Comparison of ENCODE assay signal across 23 mouse cellular contexts in the genomic region with DNA sequence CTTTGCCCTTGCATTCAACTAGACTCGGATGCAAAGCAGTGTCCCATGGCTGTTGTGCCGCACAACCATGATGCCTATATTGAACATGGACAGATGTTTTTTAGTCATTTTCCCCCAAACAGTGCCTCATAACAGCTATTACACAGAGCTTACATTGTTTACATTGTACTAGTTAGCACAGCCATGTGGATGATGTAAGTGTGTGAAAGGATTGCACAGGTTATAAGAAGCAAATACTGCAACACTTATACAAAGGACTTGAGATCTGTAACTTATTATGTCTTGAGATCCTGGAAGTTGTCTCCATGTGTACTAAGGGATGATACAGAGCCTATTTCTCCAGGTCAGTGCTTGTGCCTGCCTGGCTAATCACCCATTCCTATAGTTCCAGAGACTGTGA. TPM values are rescaled to one million over a fixed set of nuclear protein-coding genes. Genes with fewer than 3 reads are reported as not detected.
A peak's percentile ranks its signal among the peaks of the same experiment; 100 is the strongest.
DNase-seq lines count a peak whose midpoint lies in the region; TF ChIP-seq lines count a peak whose summit lies in the region.
"Had no signal": no experiment of that assay in that cellular context is flagged by ENCODE, and none has a peak within 500 bp of the region (broad histone marks: within the 10 kb centered on the region; RNA-seq: fewer than 3 reads in every experiment).

No protein-coding gene starts in this region.

- TF ChIP-seq POLR2A in CH12.LX (IDR thresholded peaks at IDR 0.05; ENCODE audit: low read depth, low read length), result no peak

- H3K4me1 ChIP-seq in CH12.LX (ENCODE audit: control insufficient read depth in 1 of 2, insufficient read depth in 2 of 2), result peaks cover 0 to 4% of the 10 kb centered on the region in 2 experiments; a peak in 1 of 4 replicates
- H3K4me1 ChIP-seq: embryonic facial prominence, embryonic 13.5 days; embryonic facial prominence, embryonic 15.5 days; forebrain, embryonic 10.5 days; forebrain, embryonic 12.5 days had no signal

- H3K4me3 ChIP-seq in CH12.LX (replicated peaks in 1 of 3; ENCODE audit: low read depth in 2 of 3, low read length in 2 of 3, poor library complexity in 1 of 3), result no peak overlapping the region
- H3K4me3 ChIP-seq: embryonic facial prominence, embryonic 13.5 days; embryonic facial prominence, embryonic 15.5 days; erythroblast, embryonic 14.5 days; forebrain, embryonic 10.5 days; forebrain, embryonic 12.5 days had no signal

- H3K79me2 ChIP-seq in CH12.LX (replicated peaks; ENCODE audit: control insufficient read depth, extremely low read depth, insufficient read depth, poor library complexity, severe bottlenecking), result no peaks in the 10 kb centered on the region

- H3K9ac ChIP-seq in CH12.LX (ENCODE audit: insufficient read depth, low read depth), result peak overlapping the region; percentile 33; the same call in 1 of the 2 replicates
- H3K9ac ChIP-seq: embryonic facial prominence, embryonic 13.5 days; embryonic facial prominence, embryonic 15.5 days; forebrain, embryonic 12.5 days had no signal

- peak; percentile 69 for DNase-seq in heart, adult 11 months
- DNase-seq in heart, postnatal 36 days, result no peak
- DNase-seq in CH12.LX (ENCODE audit: extremely low read depth), result no peak
- peak; percentile 26 for DNase-seq in NIH3T3 (ENCODE audit: low read depth)
- DNase-seq in ovary, postnatal 14 days (ENCODE audit: low spot score), result no peak
- DNase-seq in kidney, adult 9 months, result no peak
- DNase-seq: adrenal gland, adult 8-10 months; adrenal gland, postnatal 14 days; adrenal gland, postnatal 36 days; B cell, adult 2 months; cerebellum, adult 11 months; cerebellum, adult 18-20 months; cerebellum, adult 8-10 months; cerebellum, adult 9-11 months; cerebellum, postnatal 14 days; cerebellum, postnatal 36 days; embryo, embryonic 11 days had no signal

- no peak for TF ChIP-seq CTCF in CH12.LX (conservative IDR thresholded peaks at IDR 0.05 in 1 of 2, IDR thresholded peaks at IDR 0.05 in 1 of 2; ENCODE audit: low read depth in 2 of 2, low read length in 2 of 2)

- H3K27me3 ChIP-seq in CH12.LX (replicated peaks), result no peaks in the 10 kb centered on the region
- H3K27me3 ChIP-seq: embryonic facial prominence, embryonic 13.5 days; embryonic facial prominence, embryonic 15.5 days; forebrain, embryonic 12.5 days had no signal

- H3K36me3 ChIP-seq in CH12.LX (replicated peaks in 1 of 2; ENCODE audit: control insufficient read depth in 1 of 2, insufficient read depth in 1 of 2, low read length in 1 of 2), result no peaks in the 10 kb centered on the region
- H3K36me3 ChIP-seq: embryonic facial prominence, embryonic 13.5 days; embryonic facial prominence, embryonic 15.5 days; forebrain, embryonic 10.5 days; forebrain, embryonic 12.5 days had no signal

- no peaks in the 10 kb centered on the region for H3K9me3 ChIP-seq in CH12.LX (replicated peaks; ENCODE audit: low read length)
- H3K9me3 ChIP-seq: embryonic facial prominence, embryonic 13.5 days; embryonic facial prominence, embryonic 15.5 days; forebrain, embryonic 10.5 days; forebrain, embryonic 12.5 days had no signal

- intact Hi-C loops in heart, postnatal 36 days (cut with DNase I), result no loop called here

- dilution Hi-C loops in CH12.LX (cut with MboI; ENCODE audit: extremely low pct_ligation_motif_present, extremely low pct_unique_long_range_greater_than_20kb, low sequenced_read_pairs), result no loop called here

- no peak overlapping the region for H3K4me2 ChIP-seq in CH12.LX (ENCODE audit: insufficient read depth, low read depth, poor library complexity, severe bottlenecking)
- H3K4me2 ChIP-seq: embryonic facial prominence, embryonic 13.5 days; embryonic facial prominence, embryonic 15.5 days; forebrain, embryonic 12.5 days had no signal

- TF ChIP-seq RAD21 in CH12.LX (IDR thresholded peaks at IDR 0.05; ENCODE audit: low read depth, low read length), result no peak

- no peak for TF ChIP-seq EP300 in CH12.LX (IDR thresholded peaks at IDR 0.05; ENCODE audit: low read length)

- in situ Hi-C loops in CH12.LX (cut with MboI; ENCODE audit: low pct_ligation_motif_present, low pct_unique_long_range_greater_than_20kb, low sequenced_read_pairs), result no loop called here

- H3K27ac ChIP-seq in CH12.LX (ENCODE audit: insufficient read depth, low read depth), result no peak overlapping the region
- H3K27ac ChIP-seq: embryonic facial prominence, embryonic 13.5 days; embryonic facial prominence, embryonic 15.5 days; forebrain, embryonic 10.5 days; forebrain, embryonic 12.5 days had no signal

TF ChIP-seq in CH12.LX, 34 proteins besides CTCF, POLR2A, EP300 and RAD21:
- TF ChIP-seq TCF12 (IDR thresholded peaks at IDR 0.05; ENCODE audit: low read depth, low read length) (no peak), MEF2A (IDR thresholded peaks at IDR 0.05; ENCODE audit: borderline replicate concordance, low read depth, low read length) (no peak), MAFK (IDR thresholded peaks at IDR 0.05; ENCODE audit: insufficient replicate concordance, low read length) (no peak)

RNA-seq across cellular contexts. Expression of a gene that starts 24.4 kb away (rescaled TPM):
- total RNA-seq in heart, postnatal 36 days (2021), result 1 to 10 TPM; 1.6 to 2.9 TPM
- not detected in 2 replicates for total RNA-seq in CH12.LX (2012; rRNA removed)
- 0.05 TPM in 1 of 2 replicates, not detected in the other for total RNA-seq in CH12.LX (2014; rRNA removed)
- 0.19 and 0.20 TPM in 2 replicates for polyA plus RNA-seq in CH12.LX (2012; ENCODE audit: insufficient read length, low read depth)
- total RNA-seq: MEL had no signal
- polyA plus RNA-seq: erythroblast, embryonic 14.5 days had no signal

RNA-seq across cellular contexts. Expression of a gene that starts 54.4 kb away (rescaled TPM):
- 10 to 100 TPM; 30.2 to 31.3 TPM for total RNA-seq in heart, postnatal 36 days (2021)
- total RNA-seq in CH12.LX (2012; rRNA removed) (13.4 and 13.9 TPM in 2 replicates), CH12.LX (2014; rRNA removed) (41.7 and 48.2 TPM in 2 replicates)
- 17.6 and 23.4 TPM in 2 replicates for polyA plus RNA-seq in CH12.LX (2012; ENCODE audit: insufficient read length, low read depth)

Comparison
In these comparisons a context has a peak if more than half of its experiments do, and no peak if none do; other contexts are left out.
1. DNase-seq: peak in heart, adult 11 months (single experiment) and NIH3T3 (single experiment); none in heart, postnatal 36 days (0 of 2), CH12.LX (single experiment), ovary, postnatal 14 days (single experiment) and kidney, adult 9 months (single experiment).